8 mouse cellular contexts compared by ENCODE assay signal in genomic region chr16:13371740-13372287, GRCm38 (mm10).
DNase-seq lines count a peak whose midpoint lies in the region; ATAC-seq and TF ChIP-seq lines count a peak whose summit lies in the region.

No protein-coding gene starts in this region.

- no peak overlapping the region for H3K4me3 ChIP-seq in layer of hippocampus, adult 2 months

- ATAC-seq in frontal cortex, adult (ENCODE audit: low TSS enrichment) = peak; percentile 67

- intact Hi-C loops in heart, postnatal 36 days (cut with DNase I) = loop anchor here (2.0 kb wide), 1 partner anchor 13 kb away; no protein-coding TSS in a partner anchor

- DNase-seq in Muller cell, postnatal 12 days (ENCODE audit: inconsistent ontology term) = peak; percentile 92
- DNase-seq in cerebellum, adult 9-11 months = peak; percentile 89
- peak; percentile 90 to 91 for DNase-seq in heart, postnatal 36 days
- DNase-seq in layer of hippocampus, adult 2 months (ENCODE audit: low spot score in 2 of 2) = peak; percentile 72 to 82
- DNase-seq in lung, adult 18-20 months = peak; percentile 81 to 85
- peak; percentile 83 for DNase-seq in ovary, adult 18-20 months (ENCODE audit: low spot score)
- DNase-seq in urinary bladder, postnatal 4 days (ENCODE audit: low spot score in 2 of 2) = peak; percentile 72 to 83

- TF ChIP-seq CTCF in layer of hippocampus, adult 2 months (conservative IDR thresholded peaks at IDR 0.05) = no peak

- H3K27ac ChIP-seq in layer of hippocampus, adult 2 months = peak overlapping the region; percentile 79
